Mouse (Mus musculus): Measurements from ENCODE around the gene Hdac10. TPM values are rescaled to one million over a fixed set of nuclear protein-coding genes. Genes with fewer than 3 reads are reported as not detected.
A peak's percentile ranks its signal among the peaks of the same experiment; 100 is the strongest.

The Hdac10 gene
- polyA plus RNA-seq, 1 experiment from 2014 or later = 23.4 TPM

DNA sequence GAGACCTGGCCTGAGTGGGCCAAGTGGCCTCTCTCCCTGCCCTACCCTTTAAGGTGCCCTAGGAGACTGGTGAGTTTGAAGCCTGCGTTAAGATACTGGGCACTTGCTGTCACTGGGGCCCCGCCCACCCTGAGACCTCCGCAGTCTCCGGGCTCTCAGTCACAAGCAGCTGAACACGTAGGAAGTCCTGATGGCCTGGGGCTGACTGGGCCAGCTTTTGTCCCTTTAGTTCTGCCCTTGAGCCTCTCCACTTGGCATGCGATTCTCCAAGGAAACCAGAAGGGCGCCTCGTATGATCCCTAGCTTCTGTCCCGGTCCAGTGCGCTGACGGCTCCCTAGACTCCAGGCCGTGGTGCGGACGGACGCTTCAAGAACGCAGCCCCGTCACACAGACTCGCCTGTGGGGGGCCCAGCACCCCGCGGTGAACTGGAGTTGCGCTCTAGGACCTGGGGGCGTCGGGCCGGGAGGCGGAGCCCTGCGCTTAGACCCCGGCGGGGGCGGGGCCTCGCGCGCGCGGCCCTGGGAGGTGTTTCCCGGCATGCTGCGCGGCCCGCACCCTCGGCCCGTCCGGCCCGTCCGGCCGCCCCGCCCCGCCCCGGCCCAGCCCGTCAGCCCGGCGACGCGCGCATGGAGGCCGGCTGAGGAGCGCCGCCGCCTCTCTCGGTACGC, 52.9 kb downstream of the Hdac10 start:
- Histone ChIP-seq H3K4me1 (replicated peaks; ENCODE audit: control insufficient read depth, insufficient read depth, low read length) (peaks cover 34% of the 10 kb centered on the region), H3K4me3 (ENCODE audit: low read length) (peak overlapping the region; percentile 86), H3K27ac (ENCODE audit: low read length) (peak overlapping the region; percentile 90), H3K9me3 (ENCODE audit: control insufficient read depth, low read length) (no peaks in the 10 kb centered on the region), H3K4me2 (ENCODE audit: low read depth, low read length) (peak overlapping the region; percentile 93), H3K9ac (ENCODE audit: low read length) (peak overlapping the region; percentile 96), H3K27me3 (ENCODE audit: control insufficient read depth, insufficient read depth, low read depth, low read length) (no peaks in the 10 kb centered on the region), H3K36me3 (ENCODE audit: control insufficient read depth, insufficient read depth, low read length) (peaks cover 2% of the 10 kb centered on the region; the same call in 1 of the 2 replicates)
- ATAC-seq (ENCODE audit: low read depth) = peak; percentile 95
- 0% methylated on average over 31 of the region's 59 CpGs for WGBS

- no peaks in the 10 kb centered on the region for H3K27me3 ChIP-seq (ENCODE audit: control insufficient read depth, insufficient read depth, low read depth, low read length)
- peak within 1 kb of the TSS; percentile 86 for H3K4me3 ChIP-seq (ENCODE audit: low read length)
- H3K4me2 ChIP-seq (ENCODE audit: low read depth, low read length) = peak within 1 kb of the TSS; percentile 93
- no peak; the same call in 1 of the 2 replicates for ATAC-seq (ENCODE audit: low read depth)
- 17% methylated on average over 11 of the region's 11 CpGs for WGBS
- H3K4me1 ChIP-seq (replicated peaks; ENCODE audit: control insufficient read depth, insufficient read depth, low read length) = peaks cover 34% of the 10 kb centered on the region
- peak within 1 kb of the TSS; percentile 96 for H3K9ac ChIP-seq (ENCODE audit: low read length)
- H3K27ac ChIP-seq (ENCODE audit: low read length) = peak within 1 kb of the TSS; percentile 90
- H3K9me3 ChIP-seq (ENCODE audit: control insufficient read depth, low read length) = no peaks in the 10 kb centered on the region
- no peaks in the 10 kb centered on the region for H3K36me3 ChIP-seq (ENCODE audit: control insufficient read depth, insufficient read depth, low read length)
Observed at GRCm38 (mm10) chr15:89074613-89075477, 53.7 kb downstream of the Hdac10 start, which contains the start of gene Trabd. Trabd (plus strand) TSS chr15:89075124.

GRCm38 (mm10) chr15:89073993-89074603, 54.4 kb downstream of the Hdac10 start:
- no peaks in the 10 kb centered on the region for H3K9me3 ChIP-seq (ENCODE audit: control insufficient read depth, low read length)
- ATAC-seq (ENCODE audit: low read depth) = no peak
- no peak overlapping the region for H3K27ac ChIP-seq (ENCODE audit: low read length)
- H3K27me3 ChIP-seq (ENCODE audit: control insufficient read depth, insufficient read depth, low read depth, low read length) = no peaks in the 10 kb centered on the region
- no peak overlapping the region for H3K9ac ChIP-seq (ENCODE audit: low read length)
- 67% methylated on average over 10 of the region's 10 CpGs for WGBS
- H3K4me2 ChIP-seq (ENCODE audit: low read depth, low read length) = no peak overlapping the region
- no peak overlapping the region for H3K4me3 ChIP-seq (ENCODE audit: low read length)
- H3K4me1 ChIP-seq (replicated peaks; ENCODE audit: control insufficient read depth, insufficient read depth, low read length) = peaks cover 34% of the 10 kb centered on the region
- no peaks in the 10 kb centered on the region for H3K36me3 ChIP-seq (ENCODE audit: control insufficient read depth, insufficient read depth, low read length)

Small RNAs within 50 kb of the gene (microRNA-seq; reads per million reads assigned to microRNA genes)
- gene Mir7118 = not detected

Other genes starting within 250 kb of the Hdac10 start
- not detected in 2 replicates for gene Ttll8, start 174.3 kb downstream of the Hdac10 start, polyA plus RNA-seq (2015; fragmentation: Nextera tagmentation; extraction: Ambion mirVana)
- gene Mlc1, start 149.7 kb downstream of the Hdac10 start, polyA plus RNA-seq (2015; fragmentation: Nextera tagmentation; extraction: Ambion mirVana) = 1.1 and 2.4 TPM in 2 replicates
- gene Mov10l1, start 145.8 kb downstream of the Hdac10 start, polyA plus RNA-seq (2015; fragmentation: Nextera tagmentation; extraction: Ambion mirVana) = 1.1 and 1.2 TPM in 2 replicates
- 0.21 and 0.24 TPM in 2 replicates for gene Panx2, start 69.0 kb downstream of the Hdac10 start, polyA plus RNA-seq (2015; fragmentation: Nextera tagmentation; extraction: Ambion mirVana)
- 48.9 and 50.2 TPM in 2 replicates for gene Trabd, start 53.6 kb downstream of the Hdac10 start, polyA plus RNA-seq (2015; fragmentation: Nextera tagmentation; extraction: Ambion mirVana)
- 16.0 and 16.4 TPM in 2 replicates for gene Selenoo, start 39.6 kb downstream of the Hdac10 start, polyA plus RNA-seq (2015; fragmentation: Nextera tagmentation; extraction: Ambion mirVana)
- 15.5 and 15.7 TPM in 2 replicates for gene Tubgcp6, start 5.6 kb downstream of the Hdac10 start, polyA plus RNA-seq (2015; fragmentation: Nextera tagmentation; extraction: Ambion mirVana)
- gene Mapk12, start 12.0 kb upstream of the Hdac10 start, polyA plus RNA-seq (2015; fragmentation: Nextera tagmentation; extraction: Ambion mirVana) = 12.2 and 13.9 TPM in 2 replicates
- gene Mapk11, start 20.9 kb upstream of the Hdac10 start, polyA plus RNA-seq (2015; fragmentation: Nextera tagmentation; extraction: Ambion mirVana) = 9.6 and 10.3 TPM in 2 replicates
- 134 and 139 TPM in 2 replicates for gene Plxnb2, start 52.1 kb upstream of the Hdac10 start, polyA plus RNA-seq (2015; fragmentation: Nextera tagmentation; extraction: Ambion mirVana)
- 12.2 and 12.5 TPM in 2 replicates for gene Dennd6b, start 67.8 kb upstream of the Hdac10 start, polyA plus RNA-seq (2015; fragmentation: Nextera tagmentation; extraction: Ambion mirVana)
- gene Ppp6r2, start 82.9 kb upstream of the Hdac10 start, polyA plus RNA-seq (2015; fragmentation: Nextera tagmentation; extraction: Ambion mirVana) = 25.7 and 26.4 TPM in 2 replicates
- gene Sbf1, start 186.6 kb upstream of the Hdac10 start, polyA plus RNA-seq (2015; fragmentation: Nextera tagmentation; extraction: Ambion mirVana) = 42.2 and 50.5 TPM in 2 replicates
- 0.64 and 1.0 TPM in 2 replicates for gene Adm2, start 194.0 kb upstream of the Hdac10 start, polyA plus RNA-seq (2015; fragmentation: Nextera tagmentation; extraction: Ambion mirVana)
- not detected in 2 replicates for gene Miox, start 205.7 kb upstream of the Hdac10 start, polyA plus RNA-seq (2015; fragmentation: Nextera tagmentation; extraction: Ambion mirVana)
- gene Lmf2, start 227.0 kb upstream of the Hdac10 start, polyA plus RNA-seq (2015; fragmentation: Nextera tagmentation; extraction: Ambion mirVana) = 79.0 and 83.6 TPM in 2 replicates
- 158 and 172 TPM in 2 replicates for gene Ncaph2, start 227.0 kb upstream of the Hdac10 start, polyA plus RNA-seq (2015; fragmentation: Nextera tagmentation; extraction: Ambion mirVana)
- 3.4 and 7.7 TPM in 2 replicates for gene Sco2, start 245.1 kb upstream of the Hdac10 start, polyA plus RNA-seq (2015; fragmentation: Nextera tagmentation; extraction: Ambion mirVana)
- 1.5 and 1.6 TPM in 2 replicates for gene Tymp, start 248.3 kb upstream of the Hdac10 start, polyA plus RNA-seq (2015; fragmentation: Nextera tagmentation; extraction: Ambion mirVana)

Measured in lung, embryonic 16.5 days (tissue).